Mouse (Mus musculus): ENCODE data around the gene H2-T22. TPM values are rescaled to one million over a fixed set of nuclear protein-coding genes. Genes with fewer than 3 reads are reported as not detected.

The H2-T22 gene
- total RNA-seq, 2 experiments from 2014 or later: 10.8 to 11.6 TPM

DNA sequence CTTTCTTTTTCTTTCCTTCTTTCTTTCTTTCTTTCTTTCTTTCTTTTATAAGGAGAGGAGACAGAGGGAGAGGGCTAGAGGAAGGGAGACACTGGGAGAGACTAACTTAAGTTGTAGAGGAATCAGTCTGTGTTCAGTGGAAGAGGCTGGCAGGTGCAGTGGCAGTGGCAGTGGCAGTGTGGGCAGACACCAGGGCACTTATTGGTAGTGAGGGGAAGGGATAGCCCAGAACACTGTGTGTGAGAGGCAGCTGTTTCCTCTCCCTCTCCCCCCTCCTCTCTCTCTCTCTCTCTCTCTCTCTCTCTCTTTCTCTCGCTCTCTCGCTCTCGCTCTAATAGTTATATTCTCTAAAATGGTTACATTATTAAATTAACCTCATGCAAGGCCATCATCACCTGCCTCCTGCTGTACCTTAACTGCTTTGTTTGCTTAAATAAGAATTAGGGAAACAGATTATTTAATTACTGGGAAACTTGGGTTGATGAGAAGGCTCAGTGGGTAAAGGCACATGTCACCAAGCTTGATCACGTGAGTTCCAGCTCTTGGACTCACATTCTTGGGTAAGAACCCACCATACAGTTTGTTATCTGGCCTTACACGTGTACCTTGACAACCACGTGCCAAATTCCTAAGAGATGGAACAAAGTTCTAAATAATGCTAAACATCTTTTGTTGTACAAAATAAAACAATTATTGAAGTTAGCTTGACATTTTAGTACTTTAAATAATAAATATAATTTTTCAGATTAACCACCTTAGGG lies 43.8 kb downstream of the H2-T22 start:
- DNase-seq (ENCODE audit: low spot score in 2 of 2): no peak

DNA sequence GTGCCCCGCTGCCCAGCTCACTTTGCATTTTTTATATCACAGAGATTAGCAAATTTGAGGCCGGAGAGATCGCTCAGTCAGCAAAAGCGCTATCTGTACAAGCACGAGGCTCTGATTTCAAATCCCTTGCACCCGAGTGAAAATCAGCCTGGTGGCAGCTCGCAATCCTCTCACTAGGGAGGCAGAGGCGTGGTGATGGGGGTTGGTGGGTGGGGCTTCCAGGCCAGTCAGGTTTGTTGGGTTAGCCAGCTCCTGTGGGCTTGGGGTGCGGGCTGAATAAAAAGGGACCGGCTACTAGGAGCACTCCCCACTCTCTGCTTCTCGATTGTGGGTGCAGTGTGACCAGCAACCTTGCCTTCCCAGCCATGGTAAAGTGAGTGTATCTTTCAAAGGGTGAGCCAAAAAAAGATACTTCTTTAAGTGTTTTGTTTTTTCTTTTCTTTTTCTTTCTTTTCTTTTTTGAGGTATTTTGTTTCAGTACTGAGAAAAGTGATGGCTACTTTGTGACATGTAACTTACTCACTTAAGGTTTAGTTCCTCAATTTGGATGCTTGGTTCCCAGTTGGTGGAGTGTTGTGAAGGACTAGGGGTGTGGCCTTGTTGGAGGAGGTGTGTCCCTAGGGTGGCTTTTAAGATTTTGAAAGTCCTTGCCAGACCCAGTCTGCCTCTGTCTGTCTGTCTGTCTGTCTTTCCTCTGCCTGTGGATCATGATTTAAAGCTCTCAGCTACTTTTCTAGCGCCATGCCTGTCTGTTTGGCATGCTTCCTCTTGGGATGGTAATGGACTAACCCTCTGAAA lies 44.6 kb downstream of the H2-T22 start:
- DNase-seq (ENCODE audit: low spot score in 2 of 2): no peak

DNA sequence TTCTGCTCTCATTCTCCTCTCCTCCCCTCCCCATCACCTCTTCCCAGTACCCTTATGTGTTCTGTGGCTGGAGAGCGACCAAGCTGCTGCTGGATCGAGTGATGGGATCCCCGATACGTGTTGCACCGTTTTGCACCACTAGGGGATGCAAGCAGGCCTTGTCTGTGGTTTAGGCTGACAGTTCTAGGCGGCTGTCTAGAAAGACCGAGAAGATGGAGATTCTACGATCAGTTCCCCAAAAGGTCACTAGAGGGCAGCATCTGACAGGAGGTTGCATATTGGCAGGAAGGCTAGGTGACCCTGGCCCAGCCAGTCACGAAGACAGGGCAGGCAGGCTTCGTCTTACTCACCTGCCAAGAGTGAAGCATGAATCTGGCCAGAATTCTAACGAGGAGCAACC lies 45.6 kb downstream of the H2-T22 start:
- peak; percentile 83 to 91 for DNase-seq (ENCODE audit: low spot score in 2 of 2)

DNA sequence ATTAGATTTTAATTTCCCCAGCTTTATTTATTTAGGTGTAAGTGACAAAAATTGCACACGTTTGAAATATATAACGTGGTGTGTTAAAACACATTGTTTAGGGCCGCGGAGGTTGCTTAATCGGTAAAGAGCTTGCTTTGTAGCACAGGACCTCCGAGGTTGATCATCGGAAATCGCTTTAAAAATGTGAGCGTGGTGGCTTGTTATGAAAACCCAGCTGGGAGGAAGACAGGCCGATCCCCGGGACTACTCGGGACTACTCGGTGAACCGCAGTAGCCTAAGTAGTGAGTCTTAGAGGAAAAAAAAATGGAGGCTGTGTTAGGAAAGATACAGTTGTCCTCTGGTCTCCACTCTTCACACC lies 47.7 kb downstream of the H2-T22 start:
- DNase-seq (ENCODE audit: low spot score in 2 of 2): no peak

DNA sequence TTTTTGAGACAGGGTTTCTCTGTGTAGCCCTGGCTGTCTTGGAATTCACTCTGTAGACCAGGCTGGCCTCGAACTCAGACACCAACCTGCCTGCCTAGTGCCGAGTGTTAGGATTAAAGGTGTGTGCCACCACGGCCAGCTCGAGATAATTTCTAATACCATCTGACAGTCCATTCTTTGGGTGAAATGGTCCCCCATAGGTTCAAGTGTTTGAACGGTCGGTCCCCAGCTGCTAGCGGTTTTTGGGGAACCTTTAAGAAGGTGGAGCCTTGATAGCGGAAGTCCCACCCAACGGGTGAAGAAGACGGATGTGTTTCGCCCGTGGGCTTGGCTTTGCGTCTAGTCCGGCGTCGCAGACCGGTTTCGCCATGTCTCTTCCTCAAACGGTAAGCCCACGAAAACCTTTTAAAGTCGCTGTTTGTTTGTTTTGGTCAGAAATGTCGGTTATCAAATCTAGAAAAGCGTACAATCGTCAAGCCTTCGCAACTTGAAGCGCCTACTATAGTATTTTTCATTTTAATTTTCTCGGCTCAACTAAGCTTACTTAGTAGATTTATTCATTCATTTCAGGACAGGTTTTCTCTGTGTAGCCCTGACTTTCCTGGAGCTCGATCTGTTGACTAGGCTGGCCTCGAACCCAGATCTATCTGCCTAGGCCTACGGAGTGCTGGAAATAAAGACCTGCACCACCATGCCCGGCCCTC lies 48.2 kb downstream of the H2-T22 start:
- peak; percentile 44 to 76 for DNase-seq (ENCODE audit: low spot score in 2 of 2)

DNA sequence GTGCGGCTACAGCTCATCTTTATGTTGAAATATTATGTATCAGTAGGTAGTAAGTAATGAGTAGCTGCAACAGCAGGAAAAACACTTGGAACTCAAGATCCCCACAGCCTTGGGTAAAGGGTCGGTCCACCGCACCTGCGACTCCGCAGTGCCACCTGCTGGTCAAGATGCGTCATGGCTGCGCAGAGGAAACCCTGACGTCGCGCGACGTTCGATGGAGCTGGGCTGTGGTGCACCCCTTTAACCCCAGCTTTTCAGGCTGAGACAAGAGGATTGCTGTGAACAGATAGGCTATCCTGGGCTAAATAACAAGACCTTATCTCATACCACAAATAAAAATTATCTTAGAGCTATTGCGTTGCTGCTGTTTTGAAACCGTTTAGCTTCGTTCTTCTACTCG lies 48.9 kb downstream of the H2-T22 start:
- peak; percentile 63 to 70 for DNase-seq (ENCODE audit: low spot score in 2 of 2)

DNA sequence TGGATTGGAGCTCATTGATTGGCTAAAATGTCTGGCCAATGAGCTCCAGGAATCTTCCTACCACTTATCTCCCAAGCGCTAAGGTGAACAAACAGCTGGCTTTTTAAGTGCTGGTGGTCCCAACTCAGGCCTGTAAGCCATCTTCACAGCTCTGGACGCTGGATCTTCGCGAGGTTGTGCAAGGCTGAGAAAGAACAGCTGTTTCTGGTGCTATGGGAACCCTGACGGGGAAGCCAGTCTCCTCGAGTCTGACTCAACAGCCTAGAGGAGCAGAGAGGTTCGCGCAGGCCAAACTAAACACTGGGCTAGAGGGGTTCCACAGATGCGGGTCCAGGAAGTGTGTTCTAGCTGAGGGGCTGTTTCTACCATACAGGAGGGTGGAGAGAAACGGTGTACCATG lies 50.8 kb downstream of the H2-T22 start:
- no peak for DNase-seq (ENCODE audit: low spot score in 2 of 2)

Other genes with a start within 250 kb of the H2-T22 start
- 10 to 100 TPM; 11.1 to 13.1 TPM for gene Ier3, start 221.1 kb downstream of the H2-T22 start, total RNA-seq (2021)
- 10 to 100 TPM; 52.6 to 56.9 TPM for gene Flot1, start 219.5 kb downstream of the H2-T22 start, total RNA-seq (2021)
- gene Tubb5, start 204.4 kb downstream of the H2-T22 start, total RNA-seq (2021): 100 to 1,000 TPM; 408 to 451 TPM
- gene Mdc1, start 201.2 kb downstream of the H2-T22 start, total RNA-seq (2021): 10 to 100 TPM; 22.9 to 25.2 TPM
- 10 to 100 TPM; 20.8 to 26.4 TPM for gene Nrm, start 181.4 kb downstream of the H2-T22 start, total RNA-seq (2021)
- gene Ppp1r18, start 177.2 kb downstream of the H2-T22 start, total RNA-seq (2021): 10 to 100 TPM; 30.2 to 32.7 TPM
- gene Dhx16, start 162.9 kb downstream of the H2-T22 start, total RNA-seq (2021): 10 to 100 TPM; 22.1 to 25.1 TPM
- gene 2310061I04Rik, start 145.3 kb downstream of the H2-T22 start, total RNA-seq (2021): 10 to 100 TPM; 44.4 to 49.0 TPM
- 10 to 100 TPM; 13.3 to 18.4 TPM for gene Atat1, start 132.7 kb downstream of the H2-T22 start, total RNA-seq (2021)
- gene Mrps18b, start 126.4 kb downstream of the H2-T22 start, total RNA-seq (2021): 10 to 100 TPM; 40.5 to 46.8 TPM
- gene Ppp1r10, start 126.3 kb downstream of the H2-T22 start, total RNA-seq (2021): 10 to 100 TPM; 44.6 to 52.8 TPM
- gene Abcf1, start 73.0 kb downstream of the H2-T22 start, total RNA-seq (2021): 10 to 100 TPM; 74.3 to 75.6 TPM
- gene Gnl1, start 62.9 kb downstream of the H2-T22 start, total RNA-seq (2021): 10 to 100 TPM; 34.3 to 38.7 TPM
- 10 to 100 TPM; 13.2 to 15.0 TPM for gene Prr3, start 62.5 kb downstream of the H2-T22 start, total RNA-seq (2021)
- under 1 TPM; 0.44 to 0.76 TPM for gene H2-T24, start 22.2 kb downstream of the H2-T22 start, total RNA-seq (2021)
- 1 to 10 TPM; 5.0 to 5.7 TPM for gene H2-T23, start 9.9 kb downstream of the H2-T22 start, total RNA-seq (2021)
- not detected for gene Gm6034, start 214 bp upstream of the H2-T22 start, total RNA-seq (2021)
- gene Gm11127, start 15.6 kb upstream of the H2-T22 start, total RNA-seq (2021): 1 to 10 TPM; 1.7 to 2.1 TPM
- not detected for gene Gm19684, start 78.9 kb upstream of the H2-T22 start, total RNA-seq (2021)
- gene Gm7030, start 86.7 kb upstream of the H2-T22 start, total RNA-seq (2021): not detected
- gene Gm8909, start 125.8 kb upstream of the H2-T22 start, total RNA-seq (2021): not detected
- under 1 TPM; 0.18 to 0.27 TPM for gene H2-T3, start 147.5 kb upstream of the H2-T22 start, total RNA-seq (2021)
- 10 to 100 TPM; 24.2 to 26.7 TPM for gene Rpp21, start 215.3 kb upstream of the H2-T22 start, total RNA-seq (2021)
- gene Trim39, start 229.5 kb upstream of the H2-T22 start, total RNA-seq (2021): 1 to 10 TPM; 6.2 to 9.9 TPM
- gene H2-M10.2, start 243.7 kb upstream of the H2-T22 start, total RNA-seq (2021): not detected